Mouse (Mus musculus) E14TG2a.4 (cell line): ENCODE measurements around the gene Ifitm5.
A peak's percentile ranks its signal among the peaks of the same experiment; 100 is the strongest.

Experiments
- H3K27me3 ChIP-seq: 2 replicates; pipeline ENCODE4 v1.6.1; 2014; ENCODE audit warnings: low read length, control low read depth; ENCODE audit not compliant: insufficient read depth
- H3K36me3 ChIP-seq: 2 replicates; pipeline ENCODE4 v1.6.1; 2014; ENCODE audit warnings: low read length, control low read depth; ENCODE audit not compliant: insufficient read depth
- H3K4me1 ChIP-seq: replicated peaks from 2 replicates; pipeline ENCODE4 v1.6.1; 2014; ENCODE audit warnings: low read depth, low read length, control low read depth
- H3K4me3 ChIP-seq: replicated peaks from 2 replicates; pipeline ENCODE4 v1.5.1; 2014; ENCODE audit warnings: mild to moderate bottlenecking, low read length
- H3K9me3 ChIP-seq: 2 replicates; pipeline ENCODE4 v1.6.1; 2014; ENCODE audit warnings: low read length, control low read depth
- CTCF ChIP-seq: conservative IDR thresholded peaks from 2 replicates; pipeline ENCODE4 v1.5.1; 2014; ENCODE audit warnings: low read length
- NANOG ChIP-seq: IDR thresholded peaks from 2 replicates; pipeline ENCODE4 v1.6.1; 2014; ENCODE audit warnings: borderline replicate concordance, low read length, mixed read lengths
- POU5F1 ChIP-seq: IDR thresholded peaks from 2 replicates; pipeline ENCODE4 v1.6.1; 2014; ENCODE audit warnings: low read length, borderline replicate concordance

Gene Ifitm5

DNA sequence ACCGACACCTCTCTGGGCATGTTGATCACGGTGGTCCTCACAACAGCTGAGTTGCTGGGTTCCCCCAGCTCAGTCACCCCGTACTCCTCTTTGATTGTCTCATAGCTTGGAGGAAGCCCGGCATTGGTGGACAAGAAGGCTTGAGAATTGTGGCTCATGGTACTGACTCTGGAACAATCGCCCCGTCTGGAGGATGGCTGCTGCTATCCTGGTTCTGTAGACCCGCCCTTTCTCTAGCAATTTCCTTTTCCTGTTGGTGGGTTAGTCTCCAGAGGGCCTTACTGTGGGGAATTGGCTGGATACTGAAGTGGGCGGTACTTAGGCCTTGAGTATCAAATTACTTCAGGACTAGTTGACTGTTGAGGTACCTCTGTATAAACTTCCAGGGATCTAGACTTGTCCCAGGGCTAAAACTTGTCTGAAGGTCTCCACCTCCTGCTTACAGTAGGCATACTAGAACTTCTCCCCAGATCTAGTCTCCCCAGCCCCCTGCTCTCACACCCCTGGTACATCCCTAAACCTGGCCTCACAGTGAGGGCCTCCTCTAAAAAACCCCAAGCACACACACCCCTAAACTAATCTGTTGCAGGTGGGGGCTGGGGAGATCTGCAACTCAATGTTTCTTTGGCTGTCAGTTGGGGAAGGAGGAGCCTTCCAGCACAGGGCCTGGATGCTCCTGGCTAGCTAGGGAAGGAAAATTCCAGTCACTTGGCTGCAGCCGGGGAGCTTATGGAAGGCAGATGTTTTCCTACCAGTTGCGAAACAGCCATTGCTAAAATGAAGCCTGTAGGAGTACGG is 5.9 kb upstream of the Ifitm5 start, which contains the start of the genes Gm45717 and Ifitm2:
TSS of gene Gm45717 (minus strand) at position 180 of the 798 bp plus-strand sequence.
TSS of gene Ifitm2 (minus strand) at position 230 of the 798 bp plus-strand sequence.
- peaks cover 38% of the 10 kb centered on the region for H3K36me3 ChIP-seq
- no peaks in the 10 kb centered on the region for H3K9me3 ChIP-seq
- peaks cover 80% of the 10 kb centered on the region for H3K4me1 ChIP-seq
- no peaks in the 10 kb centered on the region for H3K27me3 ChIP-seq
- peak within 1 kb of the TSS; percentile 93 for H3K4me3 ChIP-seq
- TF ChIP-seq POU5F1 (no peak), NANOG (no peak), CTCF (no peak)

DNA sequence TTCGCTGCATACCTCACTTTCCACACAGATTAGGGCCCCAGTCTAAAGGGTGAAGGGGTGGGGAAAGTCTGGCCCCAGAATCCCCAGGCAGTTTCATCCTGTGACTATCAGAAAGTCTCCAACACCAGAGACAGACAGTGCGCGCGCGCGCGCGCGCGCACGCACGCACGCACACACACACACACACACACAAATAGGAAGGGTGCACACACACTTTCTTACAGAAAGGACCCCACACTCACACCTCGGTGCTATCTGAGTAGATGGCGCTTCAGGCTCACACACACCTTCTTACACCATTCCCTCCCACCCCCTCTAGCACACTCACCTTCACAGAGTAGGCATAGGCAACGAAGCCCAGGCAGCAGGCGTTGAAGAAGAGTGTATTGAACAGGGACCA is 5.3 kb upstream of the Ifitm5 start:
- peaks cover 81% of the 10 kb centered on the region for H3K4me1 ChIP-seq
- H3K4me3 ChIP-seq: peak overlapping the region; percentile 93
- H3K36me3 ChIP-seq: peaks cover 44% of the 10 kb centered on the region
- no peak for TF ChIP-seq POU5F1
- TF ChIP-seq NANOG: no peak
- no peak for TF ChIP-seq CTCF
- H3K27me3 ChIP-seq: no peaks in the 10 kb centered on the region
- H3K9me3 ChIP-seq: no peaks in the 10 kb centered on the region

DNA sequence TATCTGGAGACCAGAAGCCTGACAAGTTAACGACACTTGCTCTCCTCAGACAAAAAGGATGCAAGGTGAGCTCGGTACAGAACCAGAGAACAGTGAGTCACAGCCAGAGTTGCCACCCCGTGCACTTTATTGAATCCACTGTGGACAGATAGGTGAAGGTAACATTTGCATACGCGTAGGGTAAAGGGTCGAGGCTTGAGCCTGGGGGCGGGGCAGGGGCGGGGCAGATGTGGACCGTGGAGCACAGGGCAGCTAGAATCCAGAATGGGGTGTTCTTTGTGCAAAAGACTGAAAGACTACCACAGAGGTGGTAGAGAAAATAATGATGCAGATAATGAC is 4.6 kb upstream of the Ifitm5 start:
- H3K36me3 ChIP-seq: peaks cover 50% of the 10 kb centered on the region
- no peaks in the 10 kb centered on the region for H3K27me3 ChIP-seq
- no peaks in the 10 kb centered on the region for H3K9me3 ChIP-seq
- H3K4me3 ChIP-seq: peak overlapping the region; percentile 93
- H3K4me1 ChIP-seq: peaks cover 82% of the 10 kb centered on the region
- TF ChIP-seq POU5F1: no peak
- no peak for TF ChIP-seq CTCF
- no peak for TF ChIP-seq NANOG

DNA sequence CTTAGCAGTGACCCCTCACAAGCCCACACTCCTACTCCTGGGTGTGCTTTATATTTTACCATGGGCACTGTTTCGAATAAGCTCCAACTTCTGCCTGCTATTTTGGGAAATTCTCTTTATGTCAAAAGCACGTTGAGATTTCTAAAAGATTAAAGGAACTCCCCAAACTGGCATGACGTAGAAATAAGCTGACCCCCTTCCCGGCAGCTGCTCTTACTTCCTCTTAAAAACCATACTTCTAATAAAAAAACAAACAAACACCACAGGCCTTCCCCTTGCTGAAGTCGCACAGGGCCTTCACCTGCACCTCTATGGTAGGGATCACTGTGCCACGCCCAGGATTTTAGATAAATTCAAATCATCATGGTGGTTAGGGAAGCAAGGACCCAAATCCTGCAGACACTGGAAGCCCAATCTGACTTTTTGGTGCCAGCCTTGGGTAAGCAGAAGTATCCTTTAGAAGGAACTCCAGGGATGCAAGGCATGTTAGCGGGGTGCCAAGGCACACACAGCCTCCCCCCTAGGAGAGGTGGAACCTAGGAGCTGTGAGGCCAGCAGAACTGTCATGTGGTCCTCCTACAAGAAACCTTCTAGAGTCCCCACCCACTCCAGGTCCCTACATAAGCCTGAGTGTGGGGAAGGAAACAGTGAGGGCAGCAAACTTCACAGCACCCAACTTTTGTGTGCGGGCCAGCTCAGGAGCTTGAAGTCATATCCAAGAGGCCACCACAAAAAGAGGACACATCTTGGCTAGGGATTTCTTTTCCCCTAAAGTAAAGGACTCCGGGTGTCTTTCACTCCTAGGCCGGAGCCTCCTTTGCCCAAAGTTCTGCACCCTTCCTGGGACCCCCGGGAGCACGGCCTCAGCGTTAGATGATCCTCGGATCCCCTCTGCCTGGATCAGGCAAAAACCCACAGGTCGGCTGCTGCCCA is 4.0 kb upstream of the Ifitm5 start:
- TF ChIP-seq NANOG (no peak), POU5F1 (no peak)
- Histone ChIP-seq H3K36me3 (peaks cover 57% of the 10 kb centered on the region), H3K4me3 (peak overlapping the region; percentile 93), H3K27me3 (no peaks in the 10 kb centered on the region), H3K4me1 (peaks cover 86% of the 10 kb centered on the region), H3K9me3 (no peaks in the 10 kb centered on the region)

DNA sequence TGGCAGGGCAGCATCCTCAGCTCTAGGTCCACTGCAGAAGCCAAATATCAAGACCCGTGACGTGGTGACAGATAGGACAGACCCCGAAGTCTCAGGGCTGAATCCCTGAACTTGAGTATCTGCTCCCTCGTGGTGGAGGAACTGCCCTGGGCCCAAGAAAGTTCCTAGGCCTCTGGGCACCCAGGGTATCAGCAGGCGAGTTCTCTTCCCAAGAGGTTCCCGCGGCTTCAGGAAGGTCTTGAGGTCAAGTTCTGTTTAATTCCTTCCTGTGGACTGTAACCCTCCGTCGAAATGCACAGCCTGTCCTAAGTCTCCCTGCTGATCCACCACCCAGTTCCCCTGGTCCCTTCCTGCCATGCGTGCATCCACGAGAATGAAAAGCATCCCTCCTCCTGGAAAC is 3.0 kb upstream of the Ifitm5 start:
- Histone ChIP-seq H3K36me3 (peaks cover 66% of the 10 kb centered on the region), H3K4me1 (peaks cover 86% of the 10 kb centered on the region), H3K4me3 (peak overlapping the region; percentile 93), H3K27me3 (no peaks in the 10 kb centered on the region), H3K9me3 (no peaks in the 10 kb centered on the region)
- no peak for TF ChIP-seq CTCF
- no peak for TF ChIP-seq POU5F1
- TF ChIP-seq NANOG: no peak

DNA sequence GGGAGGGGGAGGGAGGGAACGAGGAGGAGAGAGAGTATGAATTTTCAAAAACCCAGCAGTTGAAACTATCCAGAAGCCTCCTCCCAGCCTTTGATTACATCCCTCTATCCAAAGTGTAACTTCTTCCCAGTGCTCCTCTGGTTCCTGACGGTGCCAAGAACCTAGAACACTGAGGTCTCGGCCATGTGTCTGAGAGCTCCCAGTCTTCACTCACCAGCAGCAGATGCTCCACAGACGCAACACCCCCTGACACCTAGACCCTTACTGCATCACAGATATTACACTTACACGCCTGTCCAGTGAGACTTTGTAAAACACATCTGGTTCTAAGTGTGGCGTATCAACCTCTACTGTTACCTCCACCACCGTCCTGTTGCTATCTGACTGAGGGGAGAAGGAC is 2.4 kb upstream of the Ifitm5 start:
- Histone ChIP-seq H3K9me3 (no peaks in the 10 kb centered on the region), H3K4me3 (peak overlapping the region; percentile 93), H3K36me3 (peaks cover 73% of the 10 kb centered on the region), H3K27me3 (no peaks in the 10 kb centered on the region), H3K4me1 (peaks cover 87% of the 10 kb centered on the region)
- TF ChIP-seq NANOG: no peak
- no peak for TF ChIP-seq POU5F1
- no peak for TF ChIP-seq CTCF

DNA sequence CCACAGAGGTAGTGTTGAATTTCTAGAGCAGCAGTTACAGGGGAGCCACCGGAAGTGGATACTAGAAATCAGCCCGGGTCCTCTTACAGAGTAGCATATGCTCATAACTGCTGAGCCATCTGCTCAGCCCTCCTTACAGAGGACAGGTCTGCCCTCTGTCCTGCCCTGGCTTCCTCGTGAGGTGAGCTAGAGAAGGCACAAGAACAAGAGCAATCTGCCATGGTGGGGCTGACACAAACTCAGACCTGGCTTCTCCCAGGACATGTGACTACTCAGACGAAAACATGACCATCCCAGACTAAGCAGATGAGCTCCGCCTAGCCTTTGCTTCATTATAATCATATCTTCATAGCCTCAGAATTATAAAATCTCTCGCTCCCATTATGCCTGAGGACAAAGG is 1.7 kb upstream of the Ifitm5 start:
- Histone ChIP-seq H3K36me3 (peaks cover 80% of the 10 kb centered on the region), H3K4me1 (peaks cover 84% of the 10 kb centered on the region), H3K4me3 (peak overlapping the region; percentile 93), H3K27me3 (no peaks in the 10 kb centered on the region), H3K9me3 (no peaks in the 10 kb centered on the region)
- TF ChIP-seq NANOG: no peak
- no peak for TF ChIP-seq POU5F1
- TF ChIP-seq CTCF: no peak

DNA sequence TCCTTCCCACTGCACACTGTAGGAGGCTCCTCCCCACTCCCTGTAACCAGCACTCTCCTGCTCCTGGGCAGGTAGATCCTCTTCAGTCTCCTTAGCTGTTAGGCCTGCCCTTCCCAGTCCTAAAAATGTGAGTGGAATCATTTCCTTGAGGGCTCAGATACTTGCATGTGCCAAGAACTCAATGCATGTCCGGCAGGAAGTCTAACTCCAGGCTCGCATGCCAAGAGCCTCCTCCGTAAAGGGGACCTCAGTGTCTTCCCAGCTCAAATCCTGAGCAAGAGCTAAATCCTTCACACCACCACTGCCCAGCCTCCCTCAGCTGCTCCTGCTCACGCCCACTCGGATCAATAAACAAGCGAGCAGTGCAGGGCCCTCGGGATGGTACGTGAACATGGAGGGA is 960 bp upstream of the Ifitm5 start:
- H3K27me3 ChIP-seq: no peaks in the 10 kb centered on the region
- TF ChIP-seq NANOG (no peak), POU5F1 (no peak), CTCF (no peak)
- H3K36me3 ChIP-seq: peaks cover 87% of the 10 kb centered on the region

More for the DNA sequence above, 960 bp upstream of the Ifitm5 start:
- Histone ChIP-seq H3K9me3 (no peaks in the 10 kb centered on the region), H3K4me3 (peak overlapping the region; percentile 93), H3K4me1 (peaks cover 84% of the 10 kb centered on the region)
